Mouse (Mus musculus) CH12.LX (cell line): ENCODE measurements around the gene St7. TPM values are rescaled to one million over a fixed set of nuclear protein-coding genes. Genes with fewer than 3 reads are reported as not detected.

Experiments
- DNase-seq: peaks from one replicate; pipeline ENCODE4 v3.0.0-alpha.2; 2013; ENCODE audit errors: extremely low read depth
- H3K27ac ChIP-seq: 2 replicates; pipeline ENCODE4 v1.5.1; 2012; ENCODE audit warnings: low read depth, mild to moderate bottlenecking, control low read depth, moderate library complexity; ENCODE audit not compliant: insufficient read depth
- H3K27me3 ChIP-seq: replicated peaks from 2 replicates; pipeline ENCODE3; 2012; ENCODE audit warnings: inconsistent platforms
- H3K36me3 ChIP-seq, 2 experiments: replicated peaks in 1 of 2; 2 replicates each; pipeline versions ENCODE3 to v1.6.1; 2012; ENCODE audit warnings: inconsistent platforms in 1 of 2, low read length in 1 of 2, mild to moderate bottlenecking in 1 of 2, mixed read lengths in 1 of 2, moderate library complexity in 1 of 2; ENCODE audit not compliant: control insufficient read depth in 1 of 2, insufficient read depth in 1 of 2
- H3K4me1 ChIP-seq, 2 experiments: 2 replicates each; pipeline ENCODE4 v1.6.1; 2012; ENCODE audit warnings: inconsistent platforms in 1 of 2, moderate library complexity in 1 of 2; ENCODE audit not compliant: insufficient read depth in 2 of 2, control insufficient read depth in 1 of 2
- H3K4me2 ChIP-seq: 2 replicates; pipeline ENCODE4 v1.6.1; 2012; ENCODE audit warnings: low read depth, mild to moderate bottlenecking, control low read depth; ENCODE audit not compliant: poor library complexity, insufficient read depth, severe bottlenecking
- H3K4me3 ChIP-seq, 3 experiments: fragments of 150-350 bp in 1 of 3; sonication (generic) in 1 of 3; replicated peaks in 1 of 3; 2 replicates each; pipeline versions ENCODE3 to v1.5.1; 2011 to 2012; ENCODE audit warnings: low read depth in 2 of 3, low read length in 2 of 3, mild to moderate bottlenecking in 2 of 3, moderate library complexity in 2 of 3, control low read depth in 1 of 3, improper control_type of control experiment in 1 of 3, inconsistent platforms in 1 of 3, mixed read lengths in 1 of 3; ENCODE audit not compliant: poor library complexity in 1 of 3
- H3K79me2 ChIP-seq: replicated peaks from 2 replicates; pipeline ENCODE4 v1.6.1; 2012; ENCODE audit warnings: mild to moderate bottlenecking, moderate library complexity; ENCODE audit not compliant: control insufficient read depth, poor library complexity, insufficient read depth, severe bottlenecking; ENCODE audit errors: extremely low read depth
- H3K9ac ChIP-seq: 2 replicates; pipeline ENCODE4 v1.6.1; 2012; ENCODE audit warnings: low read depth, mild to moderate bottlenecking, control low read depth, moderate library complexity; ENCODE audit not compliant: insufficient read depth
- H3K9me3 ChIP-seq: replicated peaks from 2 replicates; pipeline ENCODE3; 2012; ENCODE audit warnings: low read length, inconsistent platforms, mixed read lengths
- BHLHE40 ChIP-seq: IDR thresholded peaks from 2 replicates; pipeline ENCODE4 v1.6.1; 2011; ENCODE audit warnings: mild to moderate bottlenecking, low read depth, low read length, improper control_type of control experiment
- E2F4 ChIP-seq: IDR thresholded peaks from 2 replicates; pipeline ENCODE4 v1.6.1; 2011; ENCODE audit warnings: low read depth, low read length, improper control_type of control experiment; ENCODE audit not compliant: insufficient replicate concordance
- ELF1 ChIP-seq: IDR thresholded peaks from 2 replicates; pipeline ENCODE4 v1.6.1; 2014; ENCODE audit warnings: low read depth, mild to moderate bottlenecking, inconsistent platforms, low read length, improper control_type of control experiment
- HCFC1 ChIP-seq: IDR thresholded peaks from 2 replicates; pipeline ENCODE4 v1.6.1; 2012; ENCODE audit warnings: low read depth, mild to moderate bottlenecking, inconsistent platforms, low read length, improper control_type of control experiment
- JUN ChIP-seq: IDR thresholded peaks from 2 replicates; pipeline ENCODE4 v1.6.1; 2011; ENCODE audit warnings: low read depth, mild to moderate bottlenecking, low read length, improper control_type of control experiment, moderate library complexity; ENCODE audit not compliant: insufficient read depth
- MAFK ChIP-seq: IDR thresholded peaks from 2 replicates; pipeline ENCODE4 v1.6.1; 2011; ENCODE audit warnings: low read length, improper control_type of control experiment; ENCODE audit not compliant: insufficient replicate concordance
- MAX ChIP-seq: IDR thresholded peaks from 2 replicates; pipeline ENCODE4 v1.6.1; 2011; ENCODE audit warnings: low read length, improper control_type of control experiment
- NELFE ChIP-seq: IDR thresholded peaks from 2 replicates; pipeline ENCODE4 v1.6.1; 2011; ENCODE audit warnings: low read depth, low read length, improper control_type of control experiment
- POLR2A ChIP-seq: IDR thresholded peaks from 2 replicates; pipeline ENCODE4 v1.6.1; 2011; ENCODE audit warnings: low read depth, mild to moderate bottlenecking, improper control_type of control experiment, low read length
- USF1 ChIP-seq: IDR thresholded peaks from 2 replicates; pipeline ENCODE4 v1.6.1; 2014; ENCODE audit warnings: low read depth, mild to moderate bottlenecking, inconsistent platforms, low read length, improper control_type of control experiment
- USF2 ChIP-seq: conservative IDR thresholded peaks from 2 replicates; pipeline ENCODE4 v1.6.1; 2011; ENCODE audit warnings: low read depth, low read length, improper control_type of control experiment
- ZC3H11A ChIP-seq: IDR thresholded peaks from 2 replicates; pipeline ENCODE4 v1.6.1; 2012; ENCODE audit warnings: low read depth, mild to moderate bottlenecking, inconsistent platforms, low read length, improper control_type of control experiment
- dilution Hi-C: fragments of 300-500 bp; cut with MboI; formaldehyde crosslinking; loops from 2 replicates; pipeline ENCODE4 v1.14.3; 2020; ENCODE audit warnings: low sequenced_read_pairs; ENCODE audit not compliant: extremely low pct_unique_long_range_greater_than_20kb, extremely low pct_ligation_motif_present
- in situ Hi-C: fragments of 300-500 bp; cut with MboI; formaldehyde crosslinking; loops from 3 replicates; pipeline ENCODE4 v1.14.3; 2019; ENCODE audit warnings: low sequenced_read_pairs, low pct_ligation_motif_present, low pct_unique_long_range_greater_than_20kb, mixed read lengths
- polyA plus RNA-seq: library from polyadenylated mRNA; unstranded; fragments of >175 nt; gene quantifications from 2 replicates; pipeline ENCODE4 v1.2.1, GENCODE M21; 2012; ENCODE audit warnings: low read depth; ENCODE audit not compliant: insufficient read length
- total RNA-seq, 2 experiments: library from RNA; depleted of rRNA; stranded (reverse); fragments of 300-350 nt in 1 of 2; fragments of >200 nt in 1 of 2; gene quantifications; 2 replicates each; pipeline ENCODE4 v1.2.3; 2012 to 2014

St7 gene
- total and polyA plus RNA-seq, 3 experiments, result 33.9 to 64.1 (median 35.3) TPM

- Histone ChIP-seq H3K27ac (no peak overlapping the region), H3K36me3 (no peaks in the 10 kb centered on the region), H3K9me3 (no peaks in the 10 kb centered on the region), H3K4me1 (peaks cover 0 to 8% of the 10 kb centered on the region in 2 experiments; a peak in 2 of 4 replicates), H3K4me2 (no peak overlapping the region), H3K79me2 (no peaks in the 10 kb centered on the region), H3K27me3 (no peaks in the 10 kb centered on the region), H3K4me3 (no peak overlapping the region), H3K9ac (no peak overlapping the region)
- dilution Hi-C loops (no loop called here), in situ Hi-C loops (no loop called here)
- DNase-seq, result no peak
- TF ChIP-seq ZC3H11A (no peak), MAFK (no peak)
Observed at GRCm38 (mm10) chr6:17969815-17970214, 277.1 kb downstream of the St7 start.

- in situ Hi-C loops, result no loop called here
- no peak for TF ChIP-seq BHLHE40
- dilution Hi-C loops, result no loop called here
Observed at GRCm38 (mm10) chr6:17971393-17971792, 278.7 kb downstream of the St7 start.

GRCm38 (mm10) chr6:17974416-17974815, 281.7 kb downstream of the St7 start:
- in situ Hi-C loops, result no loop called here
- TF ChIP-seq ZC3H11A, result no peak
- TF ChIP-seq POLR2A, result no peak
- no peak for TF ChIP-seq JUN
- TF ChIP-seq ELF1, result no peak
- no peak for TF ChIP-seq NELFE
- TF ChIP-seq MAFK, result no peak
- TF ChIP-seq HCFC1, result no peak
- TF ChIP-seq USF2, result no peak
- TF ChIP-seq MAX, result no peak
- no peak for TF ChIP-seq E2F4
- TF ChIP-seq USF1, result no peak
- Histone ChIP-seq H3K9ac (no peak overlapping the region), H3K27ac (no peak overlapping the region), H3K9me3 (no peaks in the 10 kb centered on the region), H3K79me2 (no peaks in the 10 kb centered on the region), H3K36me3 (no peaks in the 10 kb centered on the region), H3K4me3 (no peak overlapping the region), H3K4me1 (no peaks in the 10 kb centered on the region), H3K27me3 (no peaks in the 10 kb centered on the region), H3K4me2 (no peak overlapping the region)
- dilution Hi-C loops, result no loop called here
- DNase-seq, result no peak

More at GRCm38 (mm10) chr6:17971393-17971792, 278.7 kb downstream of the St7 start:
- Histone ChIP-seq H3K4me1 (peaks cover 0 to 8% of the 10 kb centered on the region in 2 experiments; a peak in 2 of 4 replicates), H3K4me2 (no peak overlapping the region), H3K27ac (no peak overlapping the region), H3K4me3 (no peak overlapping the region), H3K27me3 (no peaks in the 10 kb centered on the region), H3K79me2 (no peaks in the 10 kb centered on the region), H3K9ac (no peak overlapping the region), H3K36me3 (no peaks in the 10 kb centered on the region), H3K9me3 (no peaks in the 10 kb centered on the region)
- DNase-seq, result no peak
